Mouse (Mus musculus) bone marrow, adult 2 months (tissue): ENCODE results near the gene Limd1.

Experiments used
- CTCF ChIP-seq: fragments of 200-500 bp; IDR thresholded peaks from 2 replicates; pipeline ENCODE4 v1.5.1; 2011; ENCODE audit warnings: low read length, control low read depth; ENCODE audit not compliant: control insufficient read depth, insufficient read depth
- POLR2A ChIP-seq: fragments of 200-500 bp; IDR thresholded peaks from 2 replicates; pipeline ENCODE4 v1.6.1; 2011; ENCODE audit warnings: low read depth, mild to moderate bottlenecking, control low read depth, low read length, borderline replicate concordance; ENCODE audit not compliant: control insufficient read depth

DNA sequence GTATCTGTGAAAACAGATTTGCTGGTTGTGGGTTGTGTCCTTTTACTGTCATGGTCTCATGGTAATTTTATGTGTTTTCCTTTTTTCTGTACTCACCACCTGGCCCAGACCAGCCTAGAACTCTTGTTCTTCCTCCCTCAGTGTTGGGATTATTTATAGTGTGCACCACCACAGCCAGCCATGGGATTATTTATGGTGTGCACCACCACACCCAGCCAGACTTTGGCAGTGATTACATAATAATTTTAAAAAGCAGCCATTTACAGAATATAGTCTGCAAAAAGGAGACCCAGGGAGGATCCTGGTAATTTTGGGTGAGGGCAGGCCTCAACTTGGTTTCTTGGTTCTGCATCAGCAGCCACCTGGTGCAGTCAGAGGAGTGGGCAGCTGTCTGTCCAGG lies 29.9 kb upstream of the Limd1 start:
- TF ChIP-seq POLR2A (no peak), CTCF (no peak)
